Mouse (Mus musculus): ENCODE results near the gene Srgn. TPM values are rescaled to one million over a fixed set of nuclear protein-coding genes. Genes with fewer than 3 reads are reported as not detected.

The Srgn gene
- polyA plus RNA-seq, 1 experiment from 2014 or later = 7.5 TPM

- peaks cover 30% of the 10 kb centered on the region for H3K36me3 ChIP-seq (ENCODE audit: control insufficient read depth, insufficient read depth, low read length)
- peak within 1 kb of the TSS; percentile 76 for H3K27ac ChIP-seq (ENCODE audit: low read depth, low read length)
- no peaks in the 10 kb centered on the region for H3K9me3 ChIP-seq (replicated peaks; ENCODE audit: control insufficient read depth, low read length)
- peak within 1 kb of the TSS; percentile 79 for H3K4me3 ChIP-seq (ENCODE audit: low read depth, low read length)
- peaks cover 10% of the 10 kb centered on the region; the same call in 1 of the 2 replicates for H3K4me1 ChIP-seq (ENCODE audit: control insufficient read depth, insufficient read depth, low read length)
- under 1% methylated on average over 73 of the region's 73 CpGs for WGBS
- peak within 1 kb of the TSS; percentile 63 for H3K4me2 ChIP-seq (ENCODE audit: low read length)
- H3K9ac ChIP-seq (ENCODE audit: low read length) = peak within 1 kb of the TSS; percentile 84
- DNase-seq (ENCODE audit: low spot score) (peak; percentile 96), ATAC-seq (peak; percentile 95)
- no peaks in the 10 kb centered on the region for H3K27me3 ChIP-seq (replicated peaks; ENCODE audit: control insufficient read depth, insufficient read depth, low read length)
Observed at GRCm38 (mm10) chr10:62449364-62450279, 77.6 kb downstream of the Srgn start, which contains the start of the genes 4930507D05Rik and Supv3l1. 4930507D05Rik (plus strand) TSS chr10:62449489. Supv3l1 (minus strand) TSS chr10:62449738.

Other genes with a start within 250 kb of the Srgn start
- gene Hk1, start 147.5 kb downstream of the Srgn start, polyA plus RNA-seq (2014; fragmentation: Nextera tagmentation; extraction: Ambion mirVana) = 31.0 and 48.9 TPM in 2 replicates
- gene Hkdc1, start 105.0 kb downstream of the Srgn start, polyA plus RNA-seq (2014; fragmentation: Nextera tagmentation; extraction: Ambion mirVana) = 0.15 and 0.16 TPM in 2 replicates
- gene 4930507D05Rik, start 78.0 kb downstream of the Srgn start, polyA plus RNA-seq (2014; fragmentation: Nextera tagmentation; extraction: Ambion mirVana) = 1.1 and 1.4 TPM in 2 replicates
- gene Supv3l1, start 77.7 kb downstream of the Srgn start, polyA plus RNA-seq (2014; fragmentation: Nextera tagmentation; extraction: Ambion mirVana) = 22.3 and 22.6 TPM in 2 replicates
- 77.8 and 86.1 TPM in 2 replicates for gene Vps26a, start 40.6 kb downstream of the Srgn start, polyA plus RNA-seq (2014; fragmentation: Nextera tagmentation; extraction: Ambion mirVana)
- 74.4 and 74.9 TPM in 2 replicates for gene Kif1bp, start 51.0 kb upstream of the Srgn start, polyA plus RNA-seq (2014; fragmentation: Nextera tagmentation; extraction: Ambion mirVana)
- gene Ddx21, start 74.8 kb upstream of the Srgn start, polyA plus RNA-seq (2014; fragmentation: Nextera tagmentation; extraction: Ambion mirVana) = 20.6 and 22.5 TPM in 2 replicates
- gene Ddx50, start 123.8 kb upstream of the Srgn start, polyA plus RNA-seq (2014; fragmentation: Nextera tagmentation; extraction: Ambion mirVana) = 93.8 and 118 TPM in 2 replicates
- gene Stox1, start 198.7 kb upstream of the Srgn start, polyA plus RNA-seq (2014; fragmentation: Nextera tagmentation; extraction: Ambion mirVana) = 1.9 and 3.0 TPM in 2 replicates